Mouse (Mus musculus) heart, embryonic 10.5 days (tissue): ENCODE measurements around the gene Slc5a8. TPM values are rescaled to one million over a fixed set of nuclear protein-coding genes. Genes with fewer than 3 reads are reported as not detected.

Experiments
- DNase-seq: peaks from one replicate; pipeline ENCODE4 v3.0.0-alpha.2; 2017; ENCODE audit warnings: low spot score
- H3K27ac ChIP-seq: fragments of 300-500 bp; sonication (generic); 2 replicates; pipeline ENCODE4 v1.5.1; 2016; ENCODE audit warnings: mild to moderate bottlenecking
- H3K27me3 ChIP-seq: fragments of 300-500 bp; sonication (generic); 2 replicates; pipeline ENCODE4 v1.6.1; 2016; ENCODE audit warnings: mild to moderate bottlenecking; ENCODE audit not compliant: poor library complexity, insufficient read depth, severe bottlenecking
- H3K36me3 ChIP-seq: fragments of 300-500 bp; sonication (generic); 2 replicates; pipeline ENCODE4 v1.6.1; 2016; ENCODE audit warnings: mild to moderate bottlenecking, moderate library complexity
- H3K4me1 ChIP-seq: fragments of 300-500 bp; sonication (generic); 2 replicates; pipeline ENCODE4 v1.6.1; 2016; ENCODE audit warnings: mild to moderate bottlenecking
- H3K4me3 ChIP-seq: fragments of 300-500 bp; sonication (generic); 2 replicates; pipeline ENCODE4 v1.5.1; 2016; ENCODE audit warnings: mild to moderate bottlenecking, moderate library complexity
- H3K9me3 ChIP-seq: fragments of 300-500 bp; sonication (generic); 2 replicates; pipeline ENCODE4 v1.6.1; 2016; ENCODE audit warnings: mild to moderate bottlenecking, moderate library complexity
- WGBS: fragments of 180-500 bp; shearing (Covaris S2); methylation state at CpG from one replicate; pipeline ENCODE4 v1.1.7; 2016; 5-methylcytosine and 5-hydroxymethylcytosine counted together
- polyA plus RNA-seq: library from polyadenylated mRNA; unstranded; fragments of >200 nt; fragmentation: Nextera tagmentation; extraction: Ambion mirVana; gene quantifications from 2 replicates; pipeline ENCODE4 v1.2.1, GENCODE M21; 2016

Slc5a8 gene
- polyA plus RNA-seq, 1 experiment from 2014 or later = 0.09 TPM

DNA sequence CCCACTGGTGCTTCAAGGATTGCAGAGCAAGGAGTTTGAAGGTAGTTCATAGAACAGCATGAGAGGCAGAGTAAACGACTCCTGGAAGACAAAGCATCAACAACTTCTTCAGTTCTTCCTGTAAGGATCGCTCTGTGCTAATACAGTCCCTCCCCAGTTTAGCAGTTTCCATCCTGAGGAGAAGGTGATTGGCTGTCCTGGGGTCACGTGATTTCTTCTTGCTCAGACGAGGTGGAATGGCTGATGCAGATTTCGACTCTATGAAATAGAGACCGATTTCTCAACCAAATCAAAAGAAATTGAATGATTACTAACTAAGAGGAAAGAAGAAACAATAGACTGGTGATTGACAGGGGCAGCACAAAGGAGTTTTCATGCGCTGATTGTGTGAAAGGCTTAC lies 5.6 kb downstream of the Slc5a8 start:
- Histone ChIP-seq H3K9me3 (no peaks in the 10 kb centered on the region), H3K4me1 (peaks cover 1% of the 10 kb centered on the region), H3K27ac (no peak overlapping the region), H3K27me3 (peaks cover 8% of the 10 kb centered on the region), H3K4me3 (no peak overlapping the region), H3K36me3 (no peaks in the 10 kb centered on the region)
- 76% methylated on average over 7 of the region's 7 CpGs for WGBS
- DNase-seq = no peak

DNA sequence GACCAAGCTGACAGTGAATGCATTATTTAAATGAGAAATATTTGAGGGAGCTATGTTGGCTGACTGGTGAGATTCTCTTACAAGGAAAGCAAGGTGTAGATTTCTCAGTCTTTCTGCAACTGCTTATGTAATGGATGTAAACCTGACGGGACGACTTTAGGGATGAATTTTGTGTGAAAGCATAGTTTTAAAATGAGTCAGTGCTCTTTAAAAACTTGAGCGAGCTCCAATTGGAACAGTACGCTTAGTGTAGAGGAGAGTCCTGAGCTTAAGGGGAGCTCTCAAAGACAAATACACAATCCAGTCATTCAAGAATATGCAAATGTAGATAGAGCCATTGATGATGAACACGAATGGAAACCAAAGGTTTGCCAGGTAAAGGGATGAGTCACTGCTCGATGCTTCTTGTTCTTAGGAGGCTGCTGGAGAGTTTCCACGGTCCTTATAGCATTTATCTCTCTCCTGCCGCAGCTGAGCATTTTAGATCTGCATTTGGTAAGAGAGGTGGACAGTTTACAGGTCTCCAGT lies 6.8 kb downstream of the Slc5a8 start:
- H3K27ac ChIP-seq = no peak overlapping the region
- 82% methylated on average over 8 of the region's 8 CpGs for WGBS
- peaks cover under 1% of the 10 kb centered on the region; the same call in 1 of the 2 replicates for H3K27me3 ChIP-seq
- H3K9me3 ChIP-seq = no peaks in the 10 kb centered on the region
- H3K36me3 ChIP-seq = no peaks in the 10 kb centered on the region
- H3K4me1 ChIP-seq = no peaks in the 10 kb centered on the region
- no peak overlapping the region for H3K4me3 ChIP-seq
- no peak for DNase-seq

- H3K27me3 ChIP-seq = no peaks in the 10 kb centered on the region
- no peak overlapping the region for H3K27ac ChIP-seq
- H3K4me1 ChIP-seq = no peaks in the 10 kb centered on the region
- no peak for DNase-seq
- H3K9me3 ChIP-seq = no peaks in the 10 kb centered on the region
- WGBS = 74% methylated on average over 6 of the region's 6 CpGs
- H3K36me3 ChIP-seq = no peaks in the 10 kb centered on the region
- no peak overlapping the region for H3K4me3 ChIP-seq
Observed at GRCm38 (mm10) chr10:88897032-88897431, 11.2 kb downstream of the Slc5a8 start.

GRCm38 (mm10) chr10:88949649-88950296 lies 64.0 kb downstream of the Slc5a8 start:
- no peaks in the 10 kb centered on the region for H3K4me1 ChIP-seq
- H3K36me3 ChIP-seq = no peaks in the 10 kb centered on the region
- no peak for DNase-seq
- WGBS = 88% methylated on average over 12 of the region's 12 CpGs
- H3K4me3 ChIP-seq = no peak overlapping the region
- H3K27ac ChIP-seq = no peak overlapping the region
- no peaks in the 10 kb centered on the region for H3K27me3 ChIP-seq
- no peaks in the 10 kb centered on the region for H3K9me3 ChIP-seq

- Histone ChIP-seq H3K4me1 (no peaks in the 10 kb centered on the region), H3K9me3 (no peaks in the 10 kb centered on the region), H3K4me3 (no peak overlapping the region), H3K27ac (no peak overlapping the region), H3K27me3 (no peaks in the 10 kb centered on the region), H3K36me3 (no peaks in the 10 kb centered on the region)
- no peak for DNase-seq
- WGBS = 76% methylated on average over 4 of the region's 4 CpGs
Observed at GRCm38 (mm10) chr10:88950297-88950653, 64.5 kb downstream of the Slc5a8 start.

DNA sequence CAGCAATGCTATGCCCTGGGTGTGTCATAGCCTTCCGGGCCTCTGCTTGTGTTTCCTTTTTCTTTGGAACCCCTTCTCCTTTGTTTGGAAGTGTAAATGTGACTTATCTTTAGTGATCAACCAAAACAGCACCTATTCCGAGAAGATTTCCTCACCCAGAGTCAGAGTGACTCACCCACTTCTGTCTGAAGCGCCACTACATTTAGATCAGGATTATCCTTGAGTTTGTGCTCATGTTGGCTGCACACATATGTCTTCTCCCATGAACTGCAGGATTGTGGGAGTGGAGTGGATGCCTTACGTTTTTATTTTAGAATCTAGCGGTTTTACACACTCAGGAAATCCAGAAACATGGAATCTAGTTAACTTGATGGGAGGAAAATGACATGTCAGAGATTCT lies 75.0 kb downstream of the Slc5a8 start:
- Histone ChIP-seq H3K27ac (no peak overlapping the region), H3K36me3 (no peaks in the 10 kb centered on the region), H3K4me3 (no peak overlapping the region), H3K4me1 (no peaks in the 10 kb centered on the region), H3K27me3 (no peaks in the 10 kb centered on the region), H3K9me3 (no peaks in the 10 kb centered on the region)
- DNase-seq = no peak
- 74% methylated on average over 5 of the region's 5 CpGs for WGBS

DNA sequence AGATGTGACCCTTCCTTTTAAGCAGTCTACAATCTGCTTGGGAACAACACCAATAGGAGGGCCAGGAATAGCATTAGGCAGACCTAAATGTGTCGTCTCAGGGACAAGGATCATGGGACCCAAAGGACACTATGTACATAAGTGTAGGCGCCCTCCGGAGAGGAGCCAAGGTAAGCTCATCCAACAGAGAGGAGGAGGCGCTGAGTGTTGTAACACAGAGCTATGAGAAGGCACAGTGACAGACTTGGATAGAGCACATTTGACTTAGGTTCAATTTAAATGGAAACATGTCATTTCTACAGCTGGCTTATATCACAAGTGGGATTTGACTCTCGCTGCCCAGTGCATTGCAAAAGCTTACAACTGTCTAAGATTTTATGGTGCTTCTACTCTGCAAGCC lies 82.8 kb downstream of the Slc5a8 start:
- DNase-seq = no peak
- H3K27ac ChIP-seq = no peak overlapping the region
- no peaks in the 10 kb centered on the region for H3K4me1 ChIP-seq
- 87% methylated on average over 5 of the region's 5 CpGs for WGBS
- no peak overlapping the region for H3K4me3 ChIP-seq
- no peaks in the 10 kb centered on the region for H3K27me3 ChIP-seq
- H3K36me3 ChIP-seq = 0 out of 2 replicates have a peak, but pooled peaks cover 3% of the 10 kb centered on the region
- no peaks in the 10 kb centered on the region for H3K9me3 ChIP-seq

- 0 out of 2 replicates have a peak, but pooled peaks cover 3% of the 10 kb centered on the region for H3K36me3 ChIP-seq
- no peaks in the 10 kb centered on the region for H3K9me3 ChIP-seq
- H3K4me3 ChIP-seq = no peak overlapping the region
- no peaks in the 10 kb centered on the region for H3K4me1 ChIP-seq
- DNase-seq = no peak
- no peaks in the 10 kb centered on the region for H3K27me3 ChIP-seq
- 81% methylated on average over 7 of the region's 7 CpGs for WGBS
- H3K27ac ChIP-seq = no peak overlapping the region
Observed at GRCm38 (mm10) chr10:88970951-88971725, 85.3 kb downstream of the Slc5a8 start.

DNA sequence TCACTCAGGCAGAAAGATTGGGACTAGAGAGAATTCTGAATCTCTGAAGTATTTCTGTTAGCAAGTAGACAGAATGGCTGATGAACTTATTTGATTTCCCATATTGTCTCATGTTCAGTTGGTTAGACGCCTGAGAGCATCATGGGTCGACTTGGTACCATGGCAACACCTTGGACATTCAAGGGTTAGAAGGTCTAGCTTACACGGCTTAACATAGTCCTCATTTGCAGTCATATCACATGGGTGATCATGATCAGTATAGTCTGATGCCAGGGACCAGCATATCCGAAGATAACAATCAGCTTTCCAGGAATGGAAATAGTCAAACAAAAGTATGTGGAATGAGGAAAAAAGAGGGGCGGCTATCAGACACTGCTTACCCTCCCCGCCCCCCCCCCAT lies 93.1 kb downstream of the Slc5a8 start:
- DNase-seq = no peak
- 80% methylated on average over 6 of the region's 6 CpGs for WGBS
- no peak overlapping the region for H3K4me3 ChIP-seq
- H3K9me3 ChIP-seq = no peaks in the 10 kb centered on the region
- 0 out of 2 replicates have a peak, but pooled peaks cover 3% of the 10 kb centered on the region for H3K36me3 ChIP-seq
- H3K27me3 ChIP-seq = no peaks in the 10 kb centered on the region
- no peaks in the 10 kb centered on the region for H3K4me1 ChIP-seq
- H3K27ac ChIP-seq = no peak overlapping the region

Other genes starting within 250 kb of the Slc5a8 start
- not detected in 2 replicates for gene Spic, start 201.0 kb upstream of the Slc5a8 start, polyA plus RNA-seq
- gene Arl1, start 155.1 kb upstream of the Slc5a8 start, polyA plus RNA-seq = 149 and 156 TPM in 2 replicates
- gene Utp20, start 59.2 kb upstream of the Slc5a8 start, polyA plus RNA-seq = 16.9 and 17.6 TPM in 2 replicates